Mouse (Mus musculus) embryo, embryonic 11 days (tissue): Measurements from ENCODE around the gene Gzmk.
"Not testable (repeated sequence)": the region's sequence is repeated elsewhere in the genome, so short reads cannot be mapped to it uniquely, and the experiment has no call there.

Source experiments
- DNase-seq: peaks from one replicate; pipeline ENCODE4 v3.0.0-alpha.2; 2015

Gzmk gene

DNA sequence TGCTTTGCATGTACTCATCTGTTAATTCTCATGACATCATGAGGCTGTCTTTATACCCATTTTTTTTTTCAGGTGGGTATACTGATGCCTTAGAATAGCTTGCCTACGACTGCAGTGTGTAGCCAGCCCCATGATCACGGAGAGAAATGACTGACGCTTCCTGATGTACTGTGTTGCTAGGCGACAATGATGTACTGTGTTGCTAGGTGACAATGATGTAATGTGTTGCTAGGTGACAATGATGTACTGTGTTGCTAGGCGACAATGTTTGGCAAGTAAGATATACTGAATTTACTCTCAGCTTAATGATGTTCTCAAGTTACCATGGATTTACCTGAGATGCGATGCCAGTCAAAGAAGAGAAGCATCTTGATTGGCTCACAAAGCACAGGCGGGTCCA is at the start of gene Gzmk:
Gzmk (minus strand) TSS at position 98 of the 400 bp plus-strand sequence.
- DNase-seq, result peak; percentile 56

DNA sequence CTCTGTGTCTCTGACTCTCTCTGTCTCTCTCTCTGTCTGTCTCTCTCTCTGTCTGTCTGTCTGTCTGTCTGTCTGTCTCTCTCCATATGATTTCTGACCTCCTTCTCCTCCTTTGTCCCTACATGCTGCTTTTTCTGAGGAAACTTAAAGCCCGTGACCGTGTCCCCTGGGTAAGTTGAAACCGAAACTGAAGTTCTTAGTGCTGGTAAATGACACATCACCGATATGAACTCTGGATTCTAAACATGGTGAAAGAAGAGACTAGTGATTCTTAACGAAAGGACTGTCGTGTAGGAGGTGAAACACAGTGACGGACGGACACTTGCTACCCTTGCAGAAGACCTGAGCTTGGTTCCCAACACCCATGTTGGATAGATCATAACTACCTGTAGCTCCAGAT is 45.5 kb upstream of the Gzmk start:
- DNase-seq, result no peak

DNA sequence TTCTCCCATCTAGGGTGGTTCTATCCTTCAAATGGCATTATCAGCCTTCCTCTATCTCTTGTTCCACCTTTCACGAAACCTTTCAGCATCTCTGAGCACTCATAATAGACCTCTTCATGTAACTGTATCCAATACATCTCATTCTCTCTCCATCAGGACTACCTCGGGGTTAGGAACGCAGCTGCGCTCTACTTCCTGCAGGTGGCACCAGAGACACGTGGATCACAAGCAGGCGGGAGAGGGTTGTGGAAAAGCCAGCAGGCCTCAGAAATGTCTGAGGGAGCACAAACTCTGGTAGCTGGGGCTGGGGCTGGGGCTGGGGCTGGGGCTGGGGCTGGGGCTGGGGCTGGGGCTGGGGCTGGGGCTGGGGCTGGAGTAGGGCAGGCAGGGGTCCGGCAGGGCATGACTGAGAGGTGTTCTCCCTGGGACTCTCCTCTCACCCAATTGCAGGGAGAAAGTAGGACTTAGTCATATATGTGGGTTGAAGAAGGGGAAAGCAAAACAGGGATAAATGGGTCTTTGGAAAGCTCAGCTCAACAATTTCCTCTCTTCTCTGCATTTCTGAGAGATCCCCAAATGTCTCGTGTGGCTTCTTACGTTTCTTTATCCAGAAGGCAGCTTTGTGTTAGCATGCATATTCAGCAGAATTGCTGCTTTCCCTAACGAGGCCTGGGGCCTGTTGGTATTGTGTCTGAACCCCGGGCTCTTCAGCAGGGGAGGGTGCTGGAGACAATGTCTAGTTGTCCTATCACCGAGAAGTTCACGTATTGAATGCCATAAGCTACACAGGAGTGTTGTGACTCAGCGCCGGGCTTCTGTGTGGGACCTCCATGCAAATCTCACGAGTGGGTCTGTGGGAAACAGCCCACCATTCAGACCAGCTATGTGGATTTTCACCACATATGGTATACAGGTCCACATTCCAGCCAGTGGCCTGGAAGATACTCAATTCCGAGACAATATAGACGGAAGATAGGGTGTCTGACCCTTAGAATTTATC is 44.4 kb upstream of the Gzmk start:
- peak; percentile 87 for DNase-seq

GRCm38 (mm10) chr13:113267204-113267603 is 41.5 kb upstream of the Gzmk start:
- DNase-seq, result no peak

GRCm38 (mm10) chr13:113266495-113266951 is 40.8 kb upstream of the Gzmk start:
- DNase-seq, result peak; percentile 81

DNA sequence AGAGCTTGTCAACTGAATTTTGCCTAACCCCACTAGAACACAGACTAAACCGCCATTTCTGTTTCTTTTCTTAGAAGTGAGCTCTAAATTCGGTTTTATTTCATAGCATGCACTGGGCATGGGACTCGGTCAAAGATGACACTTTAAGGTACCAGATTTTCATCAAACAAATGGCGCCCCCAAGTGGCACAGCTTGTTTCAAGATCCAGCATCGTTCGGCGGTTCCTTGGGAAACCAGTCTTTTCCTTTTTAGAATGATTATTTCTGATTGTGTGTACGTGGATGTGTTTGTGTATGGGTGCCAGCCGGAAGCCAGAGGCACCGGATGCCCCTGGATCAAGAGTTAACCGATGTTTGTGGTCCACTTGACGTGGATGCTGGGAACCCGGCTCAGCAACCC is 39.5 kb upstream of the Gzmk start:
- DNase-seq, result peak; percentile 86

GRCm38 (mm10) chr13:113262822-113263221 is 37.1 kb upstream of the Gzmk start:
- DNase-seq, result no peak

- no peak for DNase-seq
Measured at GRCm38 (mm10) chr13:113259237-113259636, 33.5 kb upstream of the Gzmk start.

GRCm38 (mm10) chr13:113257190-113257589 is 31.5 kb upstream of the Gzmk start:
- no peak for DNase-seq

DNA sequence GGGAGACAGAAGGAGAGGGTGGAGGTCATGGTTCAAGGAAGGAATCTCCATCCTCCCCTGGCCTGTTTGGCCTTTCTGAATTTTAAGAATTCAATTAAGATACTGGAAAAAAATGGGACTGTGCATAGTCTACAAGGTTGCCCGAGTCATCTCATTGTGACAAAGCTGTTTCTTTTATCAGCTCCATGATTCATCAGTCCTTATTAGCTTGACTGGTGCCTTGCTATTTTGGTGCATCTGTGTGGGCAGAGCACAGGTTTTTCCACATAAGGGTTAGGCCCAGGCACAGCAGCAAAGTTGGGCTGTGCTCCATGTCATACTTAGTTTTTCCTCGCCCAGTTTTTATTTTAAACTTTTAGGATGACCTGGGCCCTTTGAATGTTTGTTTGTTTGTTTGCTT is 31.1 kb upstream of the Gzmk start:
- no peak for DNase-seq

DNA sequence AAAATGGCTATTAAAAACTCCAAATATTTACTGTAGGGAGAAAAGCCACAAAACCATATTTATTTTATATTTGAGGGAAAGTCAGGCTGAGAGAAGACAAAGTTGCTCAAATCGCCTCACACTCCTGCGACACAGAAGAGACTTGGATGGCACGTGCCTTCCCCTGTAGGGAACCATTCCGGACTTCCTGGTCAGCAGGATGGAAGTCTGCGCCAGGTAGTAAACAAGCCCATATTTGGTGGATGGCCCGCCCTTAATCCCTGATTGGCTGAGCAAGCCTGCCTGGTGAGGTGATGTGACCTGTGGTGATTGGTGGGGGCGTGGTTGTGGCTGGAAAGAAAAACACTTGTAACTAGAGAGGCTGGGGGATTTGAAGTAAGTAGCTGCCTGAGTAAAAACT is 26.9 kb upstream of the Gzmk start:
- not testable (repeated sequence) for DNase-seq

DNA sequence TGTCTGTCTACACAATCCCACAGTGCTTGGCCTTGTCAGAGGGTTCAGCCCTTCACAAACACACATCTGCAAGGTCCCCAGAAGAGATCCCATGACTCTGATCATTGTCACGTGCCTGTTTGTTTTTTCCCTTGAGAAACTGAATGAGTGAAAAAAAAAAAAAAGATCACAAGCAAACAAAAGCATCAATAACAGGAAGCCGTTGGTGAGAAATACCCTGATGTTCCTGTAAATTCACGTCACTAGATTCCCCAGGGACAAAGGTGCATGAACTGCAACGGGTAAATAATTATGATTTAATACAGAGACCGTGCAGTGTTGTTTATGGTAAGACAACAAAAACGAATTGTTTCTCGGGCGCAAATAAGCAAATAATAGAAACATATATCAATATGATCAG is 19.3 kb upstream of the Gzmk start:
- DNase-seq, result no peak

- DNase-seq, result no peak
Measured at GRCm38 (mm10) chr13:113242129-113242528, 16.4 kb upstream of the Gzmk start.

DNA sequence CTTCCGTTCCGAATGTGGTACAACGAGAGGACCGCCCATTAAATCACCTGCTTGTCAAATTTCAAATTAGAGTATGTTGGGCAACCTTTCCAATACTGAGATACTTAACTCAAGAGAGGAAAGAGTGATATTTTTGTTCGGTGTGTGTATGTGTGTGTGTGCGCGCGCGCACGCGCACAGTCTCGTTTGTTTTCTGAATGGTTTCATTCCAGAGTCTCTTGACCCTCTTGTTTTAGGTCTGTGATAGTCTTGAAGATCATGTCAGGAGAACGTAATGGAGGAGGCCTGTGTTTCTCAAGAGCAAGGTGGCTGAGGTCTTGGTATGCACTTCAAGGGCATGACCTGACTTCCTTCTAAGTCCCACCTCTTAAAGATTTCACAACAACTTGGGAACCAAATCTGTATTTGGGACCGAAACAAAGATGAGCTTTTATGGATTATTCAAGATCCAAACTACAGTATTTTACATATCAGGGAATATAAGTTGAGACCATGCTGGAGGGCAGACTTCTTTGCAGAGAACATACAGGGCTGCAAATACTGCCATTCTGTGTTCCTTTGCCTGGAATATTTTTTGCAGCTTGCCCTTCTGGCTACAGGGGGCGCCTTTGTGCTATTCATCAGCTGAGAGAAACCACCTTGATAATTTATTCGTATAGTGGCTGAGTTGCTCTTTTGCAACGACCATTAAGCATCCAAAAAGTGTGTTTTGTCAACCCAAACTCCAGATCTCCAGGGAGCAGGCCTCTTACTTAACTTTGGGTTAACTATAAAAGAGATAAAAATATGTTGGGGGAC is 2.2 kb upstream of the Gzmk start:
- DNase-seq, result no peak

GRCm38 (mm10) chr13:113227076-113227475 is 1.4 kb upstream of the Gzmk start:
- no peak for DNase-seq

GRCm38 (mm10) chr13:113224105-113224504 is 1.6 kb downstream of the Gzmk start:
- DNase-seq, result no peak

GRCm38 (mm10) chr13:113221851-113222250 is 3.9 kb downstream of the Gzmk start:
- DNase-seq, result no peak

DNA sequence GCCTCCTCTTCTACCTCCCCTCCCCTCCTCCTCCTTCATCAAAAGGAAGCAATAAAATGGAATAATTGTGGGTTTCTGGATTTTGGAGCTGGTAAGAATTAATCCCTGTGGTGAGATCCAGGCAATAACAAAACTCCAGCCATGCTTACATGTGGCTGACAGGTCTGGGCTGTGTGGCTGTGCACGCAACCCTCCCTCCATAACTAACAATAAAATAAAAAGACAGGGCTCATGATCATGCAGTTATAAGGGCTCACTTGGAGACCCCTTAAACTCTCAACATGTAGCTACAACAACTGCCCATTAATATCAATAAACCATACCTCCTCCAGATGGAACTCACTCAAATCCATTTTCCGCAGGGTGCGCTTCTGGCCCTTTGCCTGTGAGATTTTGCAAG is 11.8 kb downstream of the Gzmk start:
- no peak for DNase-seq

GRCm38 (mm10) chr13:113212401-113212800 is 13.3 kb downstream of the Gzmk start:
- no peak for DNase-seq

DNA sequence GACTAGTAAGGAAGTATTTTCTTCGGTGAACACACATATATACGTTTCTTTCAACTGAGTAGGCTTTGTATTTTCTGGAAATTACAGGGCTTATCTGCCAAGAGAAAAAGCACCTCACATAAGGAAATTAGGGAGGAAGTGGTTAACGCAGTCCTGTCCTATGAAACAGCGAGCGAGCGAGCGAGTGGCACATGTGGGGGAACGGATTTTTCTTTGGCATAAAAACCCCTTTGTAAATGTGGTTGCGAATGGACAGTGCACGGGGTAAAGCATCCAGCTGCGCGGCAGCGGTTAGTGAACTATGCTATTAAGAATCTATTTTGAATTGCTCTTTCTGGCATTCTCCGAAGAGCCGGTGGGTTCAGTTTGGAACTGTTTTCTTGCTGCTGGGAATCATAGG is 14.4 kb downstream of the Gzmk start:
- DNase-seq, result no peak

DNA sequence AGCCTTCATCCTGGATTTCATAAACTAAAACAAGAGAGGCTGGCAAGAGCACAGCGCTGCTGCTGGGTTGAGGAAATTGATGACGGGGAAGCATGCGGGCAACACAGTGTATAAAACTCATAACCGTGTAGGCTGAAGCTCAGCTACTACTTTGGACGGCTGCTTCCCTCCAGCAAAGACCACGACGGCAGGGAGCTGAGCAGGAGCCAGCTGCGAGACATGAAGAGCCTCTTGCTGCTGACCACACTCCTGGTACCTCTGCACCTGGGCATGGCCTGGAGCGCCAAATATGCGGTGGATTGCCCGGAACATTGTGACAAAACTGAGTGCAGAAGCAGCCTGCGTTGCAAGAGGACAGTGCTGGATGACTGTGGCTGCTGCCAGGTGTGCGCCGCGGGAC is 16.1 kb downstream of the Gzmk start, which contains the start of gene Esm1:
Esm1 (plus strand) TSS at position 36 of the 400 bp plus-strand sequence.
- DNase-seq, result no peak

DNA sequence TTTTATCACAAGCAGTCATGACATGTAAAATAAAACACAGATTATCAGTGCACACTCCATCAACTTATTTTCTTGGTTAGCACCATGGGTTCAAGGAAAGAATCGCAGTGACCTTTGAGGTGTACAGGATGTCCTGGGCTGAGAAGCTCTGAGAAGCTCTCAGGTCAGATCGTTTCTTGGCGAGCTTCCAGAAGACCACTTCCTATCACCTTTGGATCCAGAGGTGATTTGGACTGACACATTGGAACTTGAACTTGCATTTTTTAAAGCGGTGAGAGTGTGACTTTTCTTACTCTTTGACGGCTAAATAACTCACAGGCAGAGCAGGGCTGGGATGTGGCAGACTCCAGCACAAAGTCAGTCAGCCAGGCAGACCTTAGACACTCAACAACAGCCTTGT is 20.4 kb downstream of the Gzmk start:
- DNase-seq, result no peak

DNA sequence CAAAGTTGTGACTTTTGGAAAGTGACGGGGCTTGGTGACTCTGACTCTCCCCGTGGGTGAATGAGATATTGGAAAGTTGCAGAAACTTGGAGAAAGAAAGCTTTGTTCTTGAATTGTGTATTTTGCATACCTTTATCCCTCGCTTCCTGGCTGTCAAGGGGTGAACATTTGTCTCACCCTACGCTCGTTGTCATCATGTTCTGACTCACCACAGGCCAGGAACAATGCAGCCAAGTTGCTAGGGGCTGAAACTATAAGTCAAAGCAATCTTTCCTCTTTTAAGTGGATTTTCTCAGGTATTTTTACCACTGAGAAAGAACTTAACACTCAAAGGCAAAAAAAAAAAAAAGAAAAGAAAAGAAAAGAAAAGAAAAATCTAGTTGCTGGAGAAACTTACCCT is 22.6 kb downstream of the Gzmk start:
- DNase-seq, result no peak

DNA sequence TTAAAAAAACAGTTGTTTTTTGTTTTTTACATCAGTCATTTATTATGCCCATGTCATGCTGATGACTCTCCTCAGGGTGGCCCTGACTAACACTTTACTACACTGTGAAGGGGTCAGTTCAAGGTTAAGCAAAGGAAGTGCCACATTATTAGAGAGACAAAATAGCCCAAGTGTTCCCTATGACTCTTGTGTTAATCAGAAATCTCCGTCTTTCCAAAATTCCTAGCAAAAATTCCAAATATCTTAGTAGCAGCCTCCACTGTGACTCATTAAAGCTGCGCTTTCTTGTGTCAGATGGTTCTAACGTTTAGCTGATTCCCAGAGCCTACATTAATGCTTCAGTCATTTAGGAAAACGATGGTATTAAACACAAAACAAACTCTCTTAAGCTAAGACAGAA is 23.5 kb downstream of the Gzmk start:
- DNase-seq, result no peak
